Mouse (Mus musculus) inflammation-experienced regulatory T-cells, adult 6 months (primary cell): ENCODE measurements around the gene Hnf4a. TPM values are rescaled to one million over a fixed set of nuclear protein-coding genes. Genes with fewer than 3 reads are reported as not detected.
"Not testable (repeated sequence)": the region's sequence is repeated elsewhere in the genome, so short reads cannot be mapped to it uniquely, and the experiment has no call there.

Source experiments
- ATAC-seq: one replicate; pipeline ENCODE4 v1.8.0; 2017
- polyA plus RNA-seq, 3 experiments: library from polyadenylated mRNA; unstranded; fragments of 100-300 nt; shearing (Covaris generic); gene quantifications; one replicate each; pipeline ENCODE4 v1.2.1; 2017

Hnf4a gene
- polyA plus RNA-seq, 3 experiments from 2014 or later: not detected

DNA sequence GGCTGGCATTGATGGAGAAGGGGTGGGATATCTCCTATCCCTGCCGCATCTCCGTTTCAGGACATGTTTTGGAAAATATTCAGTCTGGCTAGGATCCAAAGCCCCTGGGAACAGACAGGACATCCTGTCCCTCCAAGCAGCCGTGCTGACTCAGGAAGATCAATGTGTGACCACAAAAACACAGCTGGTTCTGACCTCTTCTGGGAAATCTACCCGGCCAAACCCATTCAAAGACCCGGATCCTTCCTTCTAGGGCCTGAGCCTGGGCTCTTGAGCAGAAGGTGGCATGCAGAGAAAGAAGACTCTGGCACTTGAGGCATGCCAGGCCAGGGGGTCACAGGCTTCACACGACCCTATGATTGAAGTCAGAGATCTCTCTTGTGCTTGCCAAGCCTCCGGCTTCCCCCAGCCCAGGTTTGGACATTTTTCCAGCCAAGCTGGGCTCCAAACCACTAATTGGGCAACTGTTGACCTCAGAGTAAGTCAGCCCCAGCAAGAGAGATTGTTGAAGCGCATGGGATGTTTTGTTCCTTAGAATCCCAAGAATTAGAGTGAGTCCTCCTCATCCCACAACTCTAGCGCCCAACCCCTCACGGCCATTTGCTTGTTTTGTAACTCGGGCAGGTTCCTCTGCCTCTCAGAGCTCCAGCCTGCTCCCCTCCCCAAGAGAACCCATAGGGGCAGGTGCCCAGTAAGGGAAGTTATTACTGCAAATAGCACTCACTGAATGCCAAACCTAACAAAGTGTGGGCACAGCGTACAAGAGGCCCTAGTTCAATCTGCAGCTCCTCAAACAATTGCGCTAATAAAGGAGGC, 89.7 kb downstream of the Hnf4a start:
- ATAC-seq: no peak

- no peak for ATAC-seq
Measured at GRCm38 (mm10) chr2:163596873-163597155, 90.2 kb downstream of the Hnf4a start.

- no peak for ATAC-seq
Measured at GRCm38 (mm10) chr2:163597661-163598060, 91.1 kb downstream of the Hnf4a start.

DNA sequence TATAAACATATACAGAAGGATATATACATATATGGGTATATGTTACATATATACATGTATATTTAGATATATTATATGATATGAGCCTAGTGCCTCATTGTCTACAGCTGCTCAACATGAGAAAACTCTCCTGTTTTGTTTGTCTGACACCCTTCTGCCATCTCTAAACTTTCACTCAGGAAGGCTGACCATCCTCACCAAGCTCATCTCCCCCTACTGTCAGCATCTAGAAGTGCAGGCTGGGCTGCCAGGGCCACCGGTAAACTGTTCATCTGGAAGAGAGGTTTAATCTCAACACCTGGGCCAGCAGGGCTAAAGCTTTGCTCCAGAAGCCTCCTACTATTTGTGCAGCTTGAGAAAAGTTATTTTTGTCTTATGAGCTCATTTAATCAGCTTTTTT, 92.6 kb downstream of the Hnf4a start:
- no peak for ATAC-seq

DNA sequence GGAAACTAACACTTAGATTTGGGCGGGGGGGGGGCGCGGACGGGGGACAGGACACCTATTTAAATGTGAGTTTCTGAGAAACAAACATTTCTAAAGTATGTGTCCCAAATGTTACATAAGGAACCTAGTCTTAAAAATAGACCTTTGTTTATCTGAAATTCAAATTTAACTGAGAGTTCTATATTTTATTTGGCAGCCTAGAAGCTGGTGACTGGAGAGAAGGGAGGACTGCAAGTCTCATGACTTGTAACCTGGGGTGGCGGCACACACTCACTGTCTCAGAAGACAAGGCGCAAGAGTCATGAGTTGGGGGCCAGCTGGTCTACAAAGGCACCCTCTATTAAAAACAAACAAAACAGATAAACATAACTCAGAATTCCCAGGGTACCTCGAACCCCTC, 94.5 kb downstream of the Hnf4a start:
- ATAC-seq: no peak

DNA sequence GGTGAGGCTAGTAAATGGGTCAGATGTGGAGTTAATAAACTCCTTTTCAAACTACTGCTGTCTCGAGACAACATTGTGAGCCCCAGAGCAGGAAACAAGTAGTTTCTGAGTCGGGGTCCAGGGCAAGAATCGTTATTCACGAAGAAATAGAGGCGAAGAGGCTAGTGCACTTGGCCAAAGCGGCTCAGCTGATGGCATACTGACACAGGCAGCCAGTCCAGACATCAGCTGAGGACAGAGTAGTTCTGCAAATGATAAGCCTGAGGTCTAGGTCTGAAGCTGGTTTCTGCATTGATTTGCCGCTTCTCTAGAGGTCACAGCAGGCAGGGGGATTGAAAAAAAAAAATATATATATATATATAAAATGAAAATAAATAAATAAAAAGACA, 95.1 kb downstream of the Hnf4a start:
- no peak for ATAC-seq

GRCm38 (mm10) chr2:163602101-163602971, 95.7 kb downstream of the Hnf4a start, which contains the start of gene Ttpal:
TSS of gene Ttpal (plus strand) at chr2:163602314.
- peak; percentile 87 for ATAC-seq

GRCm38 (mm10) chr2:163606161-163606560, 99.6 kb downstream of the Hnf4a start:
- ATAC-seq: no peak

DNA sequence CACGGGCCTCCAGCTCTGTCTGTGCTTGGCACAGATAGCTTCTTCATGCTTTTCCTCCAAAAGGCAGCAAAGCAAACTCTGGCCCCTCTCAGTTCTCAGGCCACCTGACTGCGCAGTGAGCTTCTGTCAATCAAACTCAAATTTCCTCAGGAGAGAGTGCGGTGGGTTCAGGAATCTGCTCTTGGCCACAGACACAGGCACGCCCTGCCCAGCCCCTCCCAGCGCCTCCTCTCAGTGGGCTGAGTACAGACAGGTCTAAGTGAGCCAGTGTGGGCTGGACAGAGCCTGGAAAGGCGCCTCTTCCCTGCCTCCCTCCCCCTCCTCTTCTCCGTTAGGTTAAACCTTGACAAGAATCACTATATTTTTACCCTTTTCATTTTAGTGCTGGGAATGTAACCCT, 101.4 kb downstream of the Hnf4a start:
- ATAC-seq: no peak

DNA sequence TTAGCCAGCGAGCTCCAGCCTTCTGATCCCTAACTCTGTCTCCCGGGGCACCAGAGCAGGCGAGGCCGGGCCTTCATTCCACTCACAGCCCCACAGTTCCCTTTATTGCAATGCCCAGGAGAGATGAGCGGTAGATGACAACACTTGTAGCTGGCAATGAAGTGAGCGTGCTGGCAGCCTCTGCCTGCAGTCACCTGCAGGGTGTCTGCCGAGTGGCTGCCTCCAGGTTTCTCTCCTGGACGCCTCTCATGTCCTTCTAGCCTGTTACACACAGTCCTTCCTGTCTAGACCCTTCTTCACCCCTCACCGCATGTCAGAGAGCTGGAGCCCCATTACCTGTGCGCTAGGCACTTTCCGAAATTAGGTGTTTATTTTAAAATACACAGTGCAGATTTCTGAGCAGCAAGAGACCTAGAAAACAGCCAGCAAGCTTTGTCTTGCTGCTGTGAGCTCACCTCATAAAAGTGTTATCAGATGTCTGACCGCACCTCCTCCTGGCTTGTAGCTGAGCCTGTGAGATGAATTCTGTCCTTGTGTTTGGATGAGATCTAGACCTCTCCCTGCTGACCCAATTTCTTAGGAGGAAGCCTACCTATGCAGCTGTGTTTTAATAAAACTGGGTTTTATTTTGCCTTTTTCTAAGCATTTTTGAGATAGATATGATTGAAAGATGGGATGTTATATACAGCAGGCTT, 102.8 kb downstream of the Hnf4a start:
- ATAC-seq: no peak

- no peak for ATAC-seq
Measured at GRCm38 (mm10) chr2:163611176-163611575, 104.6 kb downstream of the Hnf4a start.

GRCm38 (mm10) chr2:163613206-163613605, 106.6 kb downstream of the Hnf4a start:
- no peak for ATAC-seq

DNA sequence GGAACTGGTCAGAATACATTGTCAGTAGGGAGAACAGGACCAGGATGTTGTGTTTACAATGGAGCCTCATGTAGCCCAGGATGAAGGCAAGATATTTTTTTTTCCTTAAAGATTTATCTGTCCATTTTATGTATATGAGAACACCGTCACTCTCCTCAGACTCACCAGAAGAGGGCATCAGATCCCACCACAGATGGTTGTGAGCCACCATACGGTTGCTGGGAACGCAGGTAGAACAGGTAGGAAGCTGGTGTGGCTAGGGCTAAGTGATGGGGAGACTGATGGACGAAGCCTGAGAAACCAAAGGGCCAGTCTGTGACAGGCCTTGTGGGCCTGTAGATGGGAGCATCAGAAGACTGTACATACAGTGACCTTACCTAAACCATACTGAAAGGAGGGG, 107.4 kb downstream of the Hnf4a start:
- no peak for ATAC-seq

DNA sequence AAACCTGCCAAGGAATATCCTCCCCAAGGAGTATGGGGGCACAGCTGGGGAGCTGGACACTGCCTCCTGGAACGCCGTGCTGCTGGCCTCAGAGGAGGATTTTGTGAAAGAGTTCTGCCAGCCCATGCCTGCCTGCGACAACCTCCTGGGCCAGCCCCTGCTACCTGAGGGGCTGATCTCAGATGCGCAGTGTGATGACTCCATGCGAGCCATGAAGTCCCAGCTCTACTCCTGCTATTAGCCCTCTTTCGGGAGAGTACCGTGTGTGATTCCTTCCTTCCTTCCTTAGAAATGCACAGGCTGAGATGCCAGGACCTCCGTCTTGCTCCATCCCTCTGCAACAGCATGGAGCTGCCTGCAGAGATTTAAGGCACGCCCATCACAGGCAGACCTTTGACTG, 108.8 kb downstream of the Hnf4a start:
- ATAC-seq: no peak

GRCm38 (mm10) chr2:163615906-163616651, 109.5 kb downstream of the Hnf4a start:
- no peak for ATAC-seq

DNA sequence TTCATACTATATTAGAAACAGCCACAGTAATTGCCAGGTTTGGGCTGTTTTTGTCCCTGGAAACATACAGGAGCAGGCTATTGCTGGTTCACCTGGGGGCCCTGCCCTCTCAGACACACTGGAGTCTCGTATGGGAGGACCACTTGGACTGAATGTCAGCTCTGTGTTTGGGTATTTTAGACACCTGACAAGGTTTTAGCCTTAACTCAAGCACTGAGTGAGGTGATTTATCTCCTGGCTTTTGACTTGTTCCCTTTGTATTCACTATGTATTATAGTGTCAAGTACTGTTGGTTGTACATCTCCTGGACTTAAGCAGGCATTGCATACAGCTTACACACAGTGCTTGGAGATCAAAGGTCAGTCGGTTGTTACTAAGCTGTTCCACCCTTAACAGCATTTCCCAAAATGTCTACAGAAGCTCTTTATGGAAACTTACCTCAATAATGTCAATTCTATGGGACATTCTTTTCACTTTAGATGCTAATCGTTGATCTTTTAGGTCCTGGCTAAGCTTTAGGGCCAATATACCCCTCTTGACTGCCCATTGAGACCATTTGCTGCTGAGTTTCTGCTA, 110.1 kb downstream of the Hnf4a start:
- no peak for ATAC-seq

DNA sequence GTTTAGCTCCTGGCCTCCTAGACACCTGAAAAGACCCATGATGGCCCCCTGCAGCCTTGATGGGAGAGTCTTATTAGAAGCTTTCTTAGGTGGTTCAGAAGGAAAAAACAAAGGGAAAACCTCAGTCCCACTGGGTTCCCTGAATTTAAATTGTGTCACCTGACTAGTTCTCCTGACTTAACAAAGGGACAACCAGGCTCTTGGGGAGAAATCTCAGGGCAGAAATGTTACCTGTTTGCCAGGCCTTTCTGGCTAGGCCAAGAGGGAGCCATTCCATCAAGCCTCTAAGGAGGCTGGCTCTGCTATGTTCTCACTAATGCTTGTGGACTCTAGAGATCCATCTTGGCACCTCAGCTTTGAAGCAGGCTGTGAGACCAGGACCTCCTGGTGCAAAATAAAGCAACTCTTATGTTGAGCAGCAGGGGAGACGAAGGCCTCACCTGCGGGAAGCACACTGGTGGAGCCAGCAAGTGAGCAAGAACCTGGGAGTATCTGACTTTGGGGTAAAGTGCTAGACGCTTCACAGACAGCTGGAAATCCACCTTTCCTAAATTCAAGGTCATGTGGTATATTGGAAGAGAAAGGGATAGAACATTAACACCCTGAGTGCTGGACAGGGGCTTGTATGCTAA, 110.7 kb downstream of the Hnf4a start:
- ATAC-seq: no peak

GRCm38 (mm10) chr2:163617874-163618273, 111.3 kb downstream of the Hnf4a start:
- no peak for ATAC-seq

GRCm38 (mm10) chr2:163620451-163620850, 113.8 kb downstream of the Hnf4a start:
- no peak for ATAC-seq

- not testable (repeated sequence) for ATAC-seq
Measured at GRCm38 (mm10) chr2:163621401-163621800, 114.8 kb downstream of the Hnf4a start.
